Mouse (Mus musculus) G1E (cell line): ENCODE results near the gene Smarce1. TPM values are rescaled to one million over a fixed set of nuclear protein-coding genes. Genes with fewer than 3 reads are reported as not detected.
"Not testable (repeated sequence)": the region's sequence is repeated elsewhere in the genome, so short reads cannot be mapped to it uniquely, and the experiment has no call there.

Experiments used
- ATAC-seq: 2 replicates; pipeline ENCODE4 v1.8.0; 2016; ENCODE audit warnings: mild to moderate bottlenecking; ENCODE audit not compliant: insufficient number of reproducible peaks, poor library complexity, low FRiP score, severe bottlenecking; ENCODE audit errors: extremely low read depth
- DNase-seq: peaks from one replicate; pipeline ENCODE4 v3.0.0; 2012; ENCODE audit warnings: low spot score
- H3K27me3 ChIP-seq: 2 replicates; pipeline ENCODE4 v1.6.1; 2012; ENCODE audit warnings: mild to moderate bottlenecking, low read length, inconsistent platforms; ENCODE audit not compliant: insufficient read depth
- H3K36me3 ChIP-seq: replicated peaks from 2 replicates; pipeline ENCODE3; 2012; ENCODE audit warnings: mild to moderate bottlenecking, inconsistent platforms
- H3K4me1 ChIP-seq: 2 replicates; pipeline ENCODE4 v1.6.1; 2012; ENCODE audit warnings: low read depth, low read length, inconsistent platforms, mixed read lengths; ENCODE audit not compliant: insufficient read depth
- H3K4me3 ChIP-seq: 2 replicates; pipeline ENCODE4 v1.5.1; 2012; ENCODE audit warnings: low read depth, mild to moderate bottlenecking, inconsistent platforms, low read length, moderate library complexity, mixed read lengths
- H3K9me3 ChIP-seq: replicated peaks from 2 replicates; pipeline ENCODE4 v1.6.1; 2012; ENCODE audit warnings: inconsistent platforms
- CTCF ChIP-seq: IDR thresholded peaks from 2 replicates; pipeline ENCODE4 v1.5.1; 2012; ENCODE audit warnings: low read depth, low read length, inconsistent platforms, mixed read lengths
- GATA1 ChIP-seq: IDR thresholded peaks from 2 replicates; pipeline ENCODE4 v1.6.1; 2012; ENCODE audit warnings: borderline replicate concordance, low read length, inconsistent platforms, mixed read lengths
- GATA2 ChIP-seq: IDR thresholded peaks from 2 replicates; pipeline ENCODE4 v1.6.1; 2012; ENCODE audit warnings: low read depth, low read length, inconsistent platforms, borderline replicate concordance
- POLR2AphosphoS5 ChIP-seq: IDR thresholded peaks from 2 replicates; pipeline ENCODE4 v1.6.1; 2012; ENCODE audit warnings: low read depth, low read length, inconsistent platforms; ENCODE audit not compliant: insufficient replicate concordance
- TAL1 ChIP-seq: conservative IDR thresholded peaks from 2 replicates; pipeline ENCODE4 v1.6.1; 2012; ENCODE audit warnings: low read depth, low read length, inconsistent platforms, mixed read lengths
- polyA plus RNA-seq: library from polyadenylated mRNA; stranded (reverse); fragments of >175 nt; gene quantifications from 2 replicates; pipeline ENCODE4 v1.2.3, GENCODE M21; 2012
- total RNA-seq, 2 experiments: library from RNA; stranded (forward) in 1 of 2; stranded (reverse) in 1 of 2; fragments of 200-1000 nt in 1 of 2; fragments of >200 nt in 1 of 2; fragmentation: Nextera tagmentation in 1 of 2; gene quantifications; 2 replicates each; pipeline ENCODE4 v1.2.3; 2014 to 2017

The Smarce1 gene
- total and polyA plus RNA-seq, 3 experiments, result 160 to 391 (median 168) TPM

GRCm38 (mm10) chr11:99250241-99250640, 19.4 kb upstream of the Smarce1 start:
- ATAC-seq (no peak), DNase-seq (no peak)
- no peaks in the 10 kb centered on the region for H3K4me1 ChIP-seq
- H3K9me3 ChIP-seq, result no peaks in the 10 kb centered on the region
- peaks cover 6% of the 10 kb centered on the region for H3K27me3 ChIP-seq
- no peaks in the 10 kb centered on the region for H3K36me3 ChIP-seq
- no peak for TF ChIP-seq GATA2
- TF ChIP-seq POLR2AphosphoS5, result no peak
- TF ChIP-seq GATA1, result no peak
- TF ChIP-seq TAL1, result no peak
- TF ChIP-seq CTCF, result no peak
- no peak overlapping the region for H3K4me3 ChIP-seq

GRCm38 (mm10) chr11:99249115-99249514, 18.3 kb upstream of the Smarce1 start:
- peaks cover 7% of the 10 kb centered on the region for H3K27me3 ChIP-seq
- H3K9me3 ChIP-seq, result no peaks in the 10 kb centered on the region
- H3K4me3 ChIP-seq, result no peak overlapping the region
- H3K36me3 ChIP-seq, result no peaks in the 10 kb centered on the region
- ATAC-seq, result no peak
- H3K4me1 ChIP-seq, result no peaks in the 10 kb centered on the region
- no peak for DNase-seq
- TF ChIP-seq GATA2, result no peak
- TF ChIP-seq GATA1, result no peak
- TF ChIP-seq POLR2AphosphoS5, result no peak
- TF ChIP-seq CTCF, result no peak
- no peak for TF ChIP-seq TAL1

- Histone ChIP-seq H3K4me1 (no peaks in the 10 kb centered on the region), H3K4me3 (no peak overlapping the region), H3K36me3 (no peaks in the 10 kb centered on the region), H3K9me3 (no peaks in the 10 kb centered on the region), H3K27me3 (peaks cover 13% of the 10 kb centered on the region)
- TF ChIP-seq GATA1, result no peak
- no peak for TF ChIP-seq CTCF
- TF ChIP-seq TAL1, result no peak
- no peak for TF ChIP-seq POLR2AphosphoS5
- no peak for ATAC-seq
- DNase-seq, result no peak
Observed at GRCm38 (mm10) chr11:99247916-99248315, 17.1 kb upstream of the Smarce1 start.

- peaks cover 14% of the 10 kb centered on the region for H3K27me3 ChIP-seq
- not testable (repeated sequence) for DNase-seq, H3K36me3 ChIP-seq, ATAC-seq, H3K4me1 ChIP-seq, H3K9me3 ChIP-seq, H3K4me3 ChIP-seq
Observed at GRCm38 (mm10) chr11:99244519-99244918, 13.7 kb upstream of the Smarce1 start.

- H3K4me1 ChIP-seq, result no peaks in the 10 kb centered on the region
- no peaks in the 10 kb centered on the region for H3K9me3 ChIP-seq
- ATAC-seq (no peak), DNase-seq (no peak)
- H3K4me3 ChIP-seq, result no peak within 1 kb of the TSS
- H3K27me3 ChIP-seq, result peaks cover 14% of the 10 kb centered on the region
- H3K36me3 ChIP-seq, result no peaks in the 10 kb centered on the region
- TF ChIP-seq GATA2 (no peak), GATA1 (no peak)
Observed at GRCm38 (mm10) chr11:99243820-99244374, 13.1 kb upstream of the Smarce1 start, which contains the start of gene Krt222. Gene Krt222 (minus strand): TSS chr11:99244085.

- Histone ChIP-seq H3K9me3 (no peaks in the 10 kb centered on the region), H3K4me3 (no peak overlapping the region), H3K4me1 (peaks cover 3% of the 10 kb centered on the region; the same call in 1 of the 2 replicates), H3K27me3 (peaks cover 18% of the 10 kb centered on the region), H3K36me3 (no peaks in the 10 kb centered on the region)
- ATAC-seq (no peak), DNase-seq (no peak)
- no peak for TF ChIP-seq GATA1
- TF ChIP-seq CTCF, result no peak
Observed at GRCm38 (mm10) chr11:99243200-99243819, 12.5 kb upstream of the Smarce1 start.

GRCm38 (mm10) chr11:99242056-99242455, 11.2 kb upstream of the Smarce1 start:
- no peak for ATAC-seq

More at GRCm38 (mm10) chr11:99242056-99242455, 11.2 kb upstream of the Smarce1 start:
- H3K9me3 ChIP-seq, result no peaks in the 10 kb centered on the region
- TF ChIP-seq TAL1 (no peak), CTCF (no peak), GATA1 (no peak), POLR2AphosphoS5 (no peak), GATA2 (no peak)
- peaks cover 25% of the 10 kb centered on the region for H3K27me3 ChIP-seq
- H3K4me3 ChIP-seq, result no peak overlapping the region
- H3K4me1 ChIP-seq, result peaks cover 3% of the 10 kb centered on the region; the same call in 1 of the 2 replicates
- DNase-seq, result no peak
- H3K36me3 ChIP-seq, result no peaks in the 10 kb centered on the region
